Comparison of ENCODE assay signal across 9 mouse cellular contexts in the genomic region with DNA sequence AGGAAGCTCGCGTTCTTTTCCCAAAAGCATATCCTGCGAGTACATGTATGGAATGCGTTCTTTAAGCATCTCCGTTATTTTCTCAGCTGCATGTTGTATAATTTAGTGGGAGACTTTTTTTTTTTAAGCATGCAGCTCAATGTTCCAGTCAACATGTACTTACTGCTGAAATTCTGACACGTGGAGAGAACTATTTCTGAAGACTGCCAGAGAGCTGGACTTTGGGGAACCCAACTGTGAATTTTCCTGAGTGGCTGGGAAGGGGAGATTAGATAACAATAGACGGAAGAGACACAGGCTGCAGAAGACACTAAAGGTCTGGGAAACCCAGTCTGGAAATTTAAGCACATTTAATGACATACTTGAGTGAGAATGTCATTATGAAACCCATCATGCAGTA. TPM values are rescaled to one million over a fixed set of nuclear protein-coding genes. Genes with fewer than 3 reads are reported as not detected.
A peak's percentile ranks its signal among the peaks of the same experiment; 100 is the strongest.
DNase-seq lines count a peak whose midpoint lies in the region; ATAC-seq and TF ChIP-seq lines count a peak whose summit lies in the region.
"Had no signal": no experiment of that assay in that cellular context is flagged by ENCODE, and none has a peak within 500 bp of the region (broad histone marks: within the 10 kb centered on the region; RNA-seq: fewer than 3 reads in every experiment).

No protein-coding gene starts in this region.

- no peak for ATAC-seq in lung, embryonic 16.5 days (ENCODE audit: low read depth)
- ATAC-seq in liver, embryonic 13.5 days (ENCODE audit: low read depth), result no peak
- ATAC-seq in stomach, embryonic 16.5 days (ENCODE audit: insufficient read depth, low FRiP score), result no peak

- H3K4me2 ChIP-seq in lung, embryonic 16.5 days (ENCODE audit: low read depth, low read length), result peak overlapping the region; percentile 90
- H3K4me2 ChIP-seq in liver, embryonic 13.5 days, result peak overlapping the region; percentile 81
- H3K4me2 ChIP-seq in stomach, embryonic 16.5 days (ENCODE audit: low read depth, low read length), result peak overlapping the region; percentile 96

- peaks cover 1% of the 10 kb centered on the region for H3K4me1 ChIP-seq in heart, adult 2 months (ENCODE audit: control insufficient read depth, insufficient read depth, low read length)
- peaks cover 22% of the 10 kb centered on the region for H3K4me1 ChIP-seq in lung, embryonic 16.5 days (replicated peaks; ENCODE audit: control insufficient read depth, insufficient read depth, low read length)
- peaks cover 56% of the 10 kb centered on the region for H3K4me1 ChIP-seq in liver, embryonic 13.5 days (replicated peaks)
- H3K4me1 ChIP-seq in stomach, embryonic 16.5 days (ENCODE audit: control insufficient read depth, insufficient read depth, low read length), result peaks cover 27% of the 10 kb centered on the region

- no peak for TF ChIP-seq EP300 in heart, adult 2 months (IDR thresholded peaks at IDR 0.05; ENCODE audit: insufficient read depth, low read depth, low read length)

- TF ChIP-seq POLR2A in heart, adult 2 months (IDR thresholded peaks at IDR 0.05; ENCODE audit: insufficient read depth, low read depth, low read length), result no peak

- no peaks in the 10 kb centered on the region for H3K9me3 ChIP-seq in lung, embryonic 16.5 days (ENCODE audit: control insufficient read depth, low read length)
- no peaks in the 10 kb centered on the region for H3K9me3 ChIP-seq in liver, embryonic 13.5 days (replicated peaks)
- no peaks in the 10 kb centered on the region for H3K9me3 ChIP-seq in stomach, embryonic 16.5 days (replicated peaks; ENCODE audit: control insufficient read depth, low read length)
- H3K9me3 ChIP-seq: limb, embryonic 12.5 days had no signal

- H3K79me2 ChIP-seq in heart, adult 2 months (replicated peaks; ENCODE audit: control insufficient read depth, insufficient read depth, low read length), result no peaks in the 10 kb centered on the region

- DNase-seq in heart, adult 2 months, result no peak
- no peak for DNase-seq in heart, adult 11 months
- DNase-seq in lung, postnatal 4 days, result no peak
- peak; percentile 35 for DNase-seq in liver, embryonic 13.5 days
- no peak for DNase-seq in right cerebral cortex, postnatal 14 days
- DNase-seq in left cerebral cortex, postnatal 25 days (ENCODE audit: low spot score in 2 of 2), result no peak

- no peaks in the 10 kb centered on the region for H3K27me3 ChIP-seq in heart, adult 2 months (ENCODE audit: control insufficient read depth, insufficient read depth, low read length)
- H3K27me3 ChIP-seq in lung, embryonic 16.5 days (ENCODE audit: control insufficient read depth, insufficient read depth, low read depth, low read length), result peaks cover 18% of the 10 kb centered on the region; the same call in 1 of the 2 replicates
- H3K27me3 ChIP-seq in liver, embryonic 13.5 days, result no peaks in the 10 kb centered on the region
- H3K27me3 ChIP-seq in stomach, embryonic 16.5 days (ENCODE audit: control insufficient read depth, insufficient read depth, low read length), result peaks cover 6% of the 10 kb centered on the region; the same call in 1 of the 2 replicates

- no peak for TF ChIP-seq CTCF in heart, adult 2 months (IDR thresholded peaks at IDR 0.05)

- H3K27ac ChIP-seq in heart, adult 2 months, result peak overlapping the region; percentile 93; the same call in 1 of the 2 replicates
- no peak overlapping the region for H3K27ac ChIP-seq in lung, embryonic 16.5 days (ENCODE audit: low read length)
- peak overlapping the region; percentile 96 for H3K27ac ChIP-seq in liver, embryonic 13.5 days
- H3K27ac ChIP-seq in stomach, embryonic 16.5 days (ENCODE audit: low read length), result no peak overlapping the region
- H3K27ac ChIP-seq: limb, embryonic 12.5 days had no signal

- H3K4me3 ChIP-seq in heart, adult 2 months, result no peak overlapping the region
- H3K4me3 ChIP-seq in lung, embryonic 16.5 days (ENCODE audit: low read length), result no peak overlapping the region; the same call in 1 of the 2 replicates
- peak overlapping the region; percentile 97 for H3K4me3 ChIP-seq in liver, embryonic 13.5 days (replicated peaks)
- no peak overlapping the region; the same call in 1 of the 2 replicates for H3K4me3 ChIP-seq in stomach, embryonic 16.5 days (replicated peaks; ENCODE audit: low read length)

- intact Hi-C loops in heart, adult 2 months (cut with DNase I), result loop anchor here (10.0 kb wide), 1 partner anchor 289 kb away; no protein-coding TSS in a partner anchor
- intact Hi-C loops in left cerebral cortex, postnatal 25 days (cut with DNase I), result loop anchor here (5.0 to 10.0 kb wide), 3 partner anchors 81 to 519 kb away; no protein-coding TSS in a partner anchor

- no peaks in the 10 kb centered on the region for H3K36me3 ChIP-seq in heart, adult 2 months (ENCODE audit: control insufficient read depth, insufficient read depth, low read length)
- no peaks in the 10 kb centered on the region for H3K36me3 ChIP-seq in lung, embryonic 16.5 days (ENCODE audit: control insufficient read depth, insufficient read depth, low read length)
- H3K36me3 ChIP-seq in liver, embryonic 13.5 days, result peaks cover 8% of the 10 kb centered on the region
- no peaks in the 10 kb centered on the region for H3K36me3 ChIP-seq in stomach, embryonic 16.5 days (ENCODE audit: control insufficient read depth, insufficient read depth, low read length)
- H3K36me3 ChIP-seq: limb, embryonic 12.5 days had no signal

- no peak overlapping the region for H3K9ac ChIP-seq in heart, adult 2 months (ENCODE audit: low read depth, low read length)
- no peak overlapping the region for H3K9ac ChIP-seq in lung, embryonic 16.5 days (ENCODE audit: low read length)
- H3K9ac ChIP-seq in liver, embryonic 13.5 days, result peak overlapping the region; percentile 100
- H3K9ac ChIP-seq in stomach, embryonic 16.5 days (ENCODE audit: low read length), result no peak overlapping the region
- H3K9ac ChIP-seq: limb, embryonic 12.5 days had no signal

- 18% methylated on average over 7 of the region's 7 CpGs for WGBS in heart, adult 2 months
- 37% methylated on average over 7 of the region's 7 CpGs for WGBS in lung, embryonic 16.5 days
- 20% methylated on average over 7 of the region's 7 CpGs for WGBS in liver, embryonic 13.5 days (ENCODE audit: insufficient replicate concordance)
- WGBS in stomach, embryonic 16.5 days, result 53% methylated on average over 7 of the region's 7 CpGs

RNA-seq across cellular contexts. Expression of a gene that starts 1.3 kb away (rescaled TPM):
- total RNA-seq in heart, adult 2 months (2021), result 10 to 100 TPM; 11.1 to 14.2 TPM
- polyA plus RNA-seq in heart, adult 2 months (2012; rRNA removed), result 12.1 and 12.2 TPM in 2 replicates
- 3.8 and 4.4 TPM in 2 replicates for polyA plus RNA-seq in lung, embryonic 16.5 days (2015; fragmentation: Nextera tagmentation; extraction: Ambion mirVana)
- polyA plus RNA-seq in liver, embryonic 13.5 days (2015; fragmentation: Nextera tagmentation; extraction: Ambion mirVana), result 6.2 and 7.7 TPM in 2 replicates
- polyA plus RNA-seq in stomach, embryonic 16.5 days (2015; fragmentation: Nextera tagmentation; extraction: Ambion mirVana), result 3.1 and 3.6 TPM in 2 replicates
- 10 to 100 TPM; 58.9 to 59.3 TPM for total RNA-seq in left cerebral cortex, postnatal 25 days (2021)

Comparison
In these comparisons a context has a peak if more than half of its experiments do, and no peak if none do; other contexts are left out.
1. H3K27ac ChIP-seq: peak in heart, adult 2 months (single experiment) and liver, embryonic 13.5 days (single experiment); none in lung, embryonic 16.5 days (single experiment) and stomach, embryonic 16.5 days (single experiment).
2. Peak in every context shown above with its lines, with median percentiles within 50 percentile points of each other: H3K4me2 ChIP-seq.